Mouse (Mus musculus) intestine, embryonic 16.5 days (tissue): ENCODE measurements at regions not wholly inside any gene's neighbourhood (a gene's known extent, or its start where the extent isn't known, plus 50 kb on each side); places are given as distances from the start of the nearest gene placed in this dataset.

Source experiments
- ATAC-seq: fragments of 200-750 bp; cut with Nextera tagmentation; 2 replicates; pipeline ENCODE4 v1.8.0; 2017; ENCODE audit warnings: moderate TSS enrichment, moderate library complexity
- H3K27ac ChIP-seq: fragments of 300-500 bp; sonication (generic); 2 replicates; pipeline ENCODE4 v1.5.1; 2014; ENCODE audit warnings: mild to moderate bottlenecking, low read length
- H3K27me3 ChIP-seq: fragments of 300-500 bp; sonication (generic); replicated peaks from 2 replicates; pipeline ENCODE4 v1.6.1; 2014; ENCODE audit warnings: low read length, control low read depth, mixed read lengths; ENCODE audit not compliant: control insufficient read depth, insufficient read depth
- H3K36me3 ChIP-seq: fragments of 300-500 bp; sonication (generic); 2 replicates; pipeline ENCODE4 v1.6.1; 2014; ENCODE audit warnings: low read length, control low read depth; ENCODE audit not compliant: control insufficient read depth, insufficient read depth
- H3K4me1 ChIP-seq: fragments of 300-500 bp; sonication (generic); 2 replicates; pipeline ENCODE4 v1.6.1; 2014; ENCODE audit warnings: low read length, control low read depth, mixed read lengths; ENCODE audit not compliant: control insufficient read depth, insufficient read depth
- H3K4me2 ChIP-seq: fragments of 300-500 bp; sonication (generic); 2 replicates; pipeline ENCODE4 v1.6.1; 2014; ENCODE audit warnings: low read depth, low read length, control low read depth
- H3K4me3 ChIP-seq: fragments of 300-500 bp; sonication (generic); 2 replicates; pipeline ENCODE4 v1.5.1; 2014; ENCODE audit warnings: mild to moderate bottlenecking, low read length
- H3K9ac ChIP-seq: fragments of 300-500 bp; sonication (generic); 2 replicates; pipeline ENCODE4 v1.6.1; 2014; ENCODE audit warnings: low read depth, low read length
- H3K9me3 ChIP-seq: fragments of 300-500 bp; sonication (generic); 2 replicates; pipeline ENCODE4 v1.6.1; 2016; ENCODE audit warnings: low read length, control low read depth; ENCODE audit not compliant: control insufficient read depth
- WGBS: fragments of 180-500 bp; shearing (Covaris S2); extraction: QIAGEN DNeasy Blood & Tissue Kit; methylation state at CpG from one replicate; pipeline ENCODE4 v1.1.7; 2014; 5-methylcytosine and 5-hydroxymethylcytosine counted together

DNA sequence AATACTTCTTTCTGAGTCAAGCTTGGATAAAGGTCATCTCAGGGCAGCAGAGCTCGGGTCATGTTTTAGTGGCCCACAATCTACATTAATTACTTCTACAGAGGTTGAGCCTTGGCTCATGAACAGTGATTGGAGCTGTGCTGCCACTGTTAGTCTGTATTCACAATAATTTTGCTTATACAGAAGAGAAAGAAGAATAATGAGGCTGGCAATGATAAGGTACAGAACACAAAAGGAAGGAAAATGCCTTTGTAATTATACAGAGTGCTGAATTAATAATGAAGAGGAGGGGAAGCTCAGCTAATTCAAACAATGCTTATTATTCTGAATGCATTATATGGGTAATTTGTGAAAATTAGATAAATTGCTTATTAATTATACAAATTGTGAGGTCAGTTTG, 573.9 kb upstream of the Cblb start:
- H3K36me3 ChIP-seq, result no peaks in the 10 kb centered on the region
- H3K4me3 ChIP-seq, result no peak overlapping the region
- no peak overlapping the region for H3K27ac ChIP-seq
- ATAC-seq, result no peak
- no peak overlapping the region for H3K9ac ChIP-seq
- WGBS, result 35% methylated on average over 1 of the region's 1 CpGs
- H3K27me3 ChIP-seq, result no peaks in the 10 kb centered on the region
- no peak overlapping the region for H3K4me2 ChIP-seq
- H3K9me3 ChIP-seq, result no peaks in the 10 kb centered on the region
- H3K4me1 ChIP-seq, result no peaks in the 10 kb centered on the region

DNA sequence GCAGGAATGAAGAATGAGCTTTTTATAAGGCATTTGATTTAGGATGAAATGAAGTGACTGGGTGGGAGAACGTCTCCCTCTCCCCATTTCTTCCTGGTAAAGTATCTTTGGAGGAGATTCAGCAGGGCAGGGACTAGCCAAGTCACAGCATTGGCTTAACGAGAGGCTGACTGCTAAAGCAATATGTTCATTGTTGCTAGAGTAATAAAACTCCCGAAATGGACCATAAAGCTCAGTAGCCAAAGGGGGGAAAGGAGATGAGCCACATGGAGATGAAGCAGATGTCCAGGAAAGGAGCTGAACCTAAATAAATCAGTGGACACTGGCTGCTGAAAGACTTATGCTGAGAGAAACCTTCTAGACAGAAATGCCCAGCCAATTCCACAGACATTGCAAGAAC, 555.3 kb upstream of the Cblb start:
- ATAC-seq, result no peak

DNA sequence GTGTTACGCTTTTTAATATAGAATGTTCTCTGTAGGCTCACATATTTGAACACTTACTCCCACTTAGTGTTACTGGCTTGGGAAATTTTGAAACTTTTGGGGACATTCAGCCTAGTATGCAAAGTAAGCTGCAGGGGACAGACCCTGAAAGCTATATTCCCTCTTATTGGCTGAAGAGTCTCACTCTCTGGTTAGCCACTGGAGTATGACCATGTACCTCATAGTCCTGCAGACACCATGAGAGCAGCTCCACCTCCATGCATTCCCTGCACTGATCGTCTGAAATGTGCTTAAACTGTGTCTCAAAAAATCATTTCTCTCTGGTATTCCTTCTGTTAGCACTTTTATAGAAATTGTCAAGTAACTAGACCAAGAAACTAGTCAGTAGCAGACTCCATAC, 534.9 kb upstream of the Cblb start:
- no peak for ATAC-seq

More for the DNA sequence above, 555.3 kb upstream of the Cblb start:
- Histone ChIP-seq H3K36me3 (no peaks in the 10 kb centered on the region), H3K4me2 (no peak overlapping the region), H3K4me3 (no peak overlapping the region), H3K27ac (no peak overlapping the region), H3K27me3 (no peaks in the 10 kb centered on the region), H3K9me3 (no peaks in the 10 kb centered on the region), H3K4me1 (no peaks in the 10 kb centered on the region), H3K9ac (no peak overlapping the region)
- 40% methylated on average over 3 of the region's 3 CpGs for WGBS

DNA sequence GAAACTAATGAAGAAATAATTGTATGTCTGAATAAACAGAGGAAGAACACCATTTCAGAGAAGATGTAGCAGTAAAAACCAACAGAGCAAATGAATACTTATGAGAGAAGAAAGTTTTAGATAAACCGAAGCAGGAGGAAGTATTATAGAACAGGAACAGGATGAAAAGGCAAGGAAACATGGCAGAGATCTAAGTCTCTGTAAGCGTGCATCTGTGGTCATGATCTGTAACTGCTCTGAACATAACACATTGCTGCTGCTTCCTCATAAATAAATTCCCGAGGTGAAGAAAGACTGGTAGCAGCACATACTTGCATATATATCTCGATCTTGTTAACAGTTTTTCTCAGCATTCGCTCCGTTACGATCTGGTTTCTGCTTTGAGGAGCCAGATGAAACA, 533.2 kb upstream of the Cblb start:
- Histone ChIP-seq H3K4me2 (no peak overlapping the region), H3K4me1 (no peaks in the 10 kb centered on the region), H3K27me3 (no peaks in the 10 kb centered on the region), H3K36me3 (no peaks in the 10 kb centered on the region), H3K4me3 (no peak overlapping the region), H3K9me3 (no peaks in the 10 kb centered on the region), H3K27ac (no peak overlapping the region), H3K9ac (no peak overlapping the region)
- 80% methylated on average over 7 of the region's 7 CpGs for WGBS
- ATAC-seq, result no peak

More for the DNA sequence above, 534.9 kb upstream of the Cblb start:
- H3K27me3 ChIP-seq, result no peaks in the 10 kb centered on the region
- H3K36me3 ChIP-seq, result no peaks in the 10 kb centered on the region
- no peaks in the 10 kb centered on the region for H3K9me3 ChIP-seq
- no peak overlapping the region for H3K9ac ChIP-seq
- no peak overlapping the region for H3K27ac ChIP-seq
- H3K4me1 ChIP-seq, result no peaks in the 10 kb centered on the region
- no peak overlapping the region for H3K4me3 ChIP-seq
- no peak overlapping the region for H3K4me2 ChIP-seq
- WGBS, result 79% methylated on average over 2 of the region's 2 CpGs

DNA sequence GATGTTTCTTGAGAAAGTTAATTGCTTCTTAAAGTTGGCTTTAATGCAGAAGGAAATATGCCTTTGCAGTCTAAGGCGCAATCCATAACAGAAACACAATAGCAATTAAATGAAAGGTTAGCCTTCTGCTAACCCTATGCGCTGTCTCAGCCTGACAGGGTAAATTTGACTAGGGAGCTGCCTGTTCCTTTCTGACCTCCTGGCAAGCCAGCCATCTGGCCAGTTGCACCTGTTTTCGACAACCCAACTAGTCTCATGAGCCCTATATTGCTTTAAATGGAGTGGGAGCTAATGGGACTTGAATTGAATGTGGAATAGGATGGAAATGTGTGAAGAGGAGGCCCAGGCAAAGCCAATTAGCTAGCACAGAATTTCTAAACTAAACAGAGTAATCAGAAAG, 513.9 kb upstream of the Cblb start:
- ATAC-seq, result no peak
- no peaks in the 10 kb centered on the region for H3K27me3 ChIP-seq
- no peak overlapping the region for H3K4me3 ChIP-seq
- no peak overlapping the region for H3K4me2 ChIP-seq
- H3K9ac ChIP-seq, result no peak overlapping the region
- H3K27ac ChIP-seq, result no peak overlapping the region
- H3K36me3 ChIP-seq, result no peaks in the 10 kb centered on the region
- no peaks in the 10 kb centered on the region for H3K4me1 ChIP-seq
- no peaks in the 10 kb centered on the region for H3K9me3 ChIP-seq
- WGBS, result 77% methylated on average over 3 of the region's 3 CpGs

DNA sequence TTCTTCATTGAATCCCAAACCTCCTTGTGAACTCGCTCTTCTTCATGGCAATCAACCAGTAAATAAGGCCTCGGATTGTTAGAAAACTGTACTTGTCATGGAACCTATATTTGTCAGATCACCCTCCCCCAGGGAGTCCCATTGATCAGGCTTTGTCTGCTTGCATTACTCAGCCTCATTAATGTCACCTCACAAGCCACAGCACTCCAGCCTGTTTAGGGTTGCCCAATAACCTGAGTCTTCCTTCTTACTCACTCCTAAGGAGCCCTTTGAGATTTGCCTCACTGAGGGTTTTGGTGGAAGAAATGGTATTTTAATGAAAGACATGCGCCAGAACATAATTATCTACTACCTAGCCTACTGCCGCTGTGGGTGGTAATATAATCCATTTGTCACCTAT, 510.3 kb upstream of the Cblb start:
- H3K36me3 ChIP-seq, result no peaks in the 10 kb centered on the region
- H3K27me3 ChIP-seq, result no peaks in the 10 kb centered on the region
- no peaks in the 10 kb centered on the region for H3K4me1 ChIP-seq
- H3K4me2 ChIP-seq, result no peak overlapping the region
- 73% methylated on average over 4 of the region's 4 CpGs for WGBS
- H3K4me3 ChIP-seq, result no peak overlapping the region
- no peak overlapping the region for H3K27ac ChIP-seq
- ATAC-seq, result no peak
- H3K9ac ChIP-seq, result no peak overlapping the region
- H3K9me3 ChIP-seq, result no peaks in the 10 kb centered on the region

DNA sequence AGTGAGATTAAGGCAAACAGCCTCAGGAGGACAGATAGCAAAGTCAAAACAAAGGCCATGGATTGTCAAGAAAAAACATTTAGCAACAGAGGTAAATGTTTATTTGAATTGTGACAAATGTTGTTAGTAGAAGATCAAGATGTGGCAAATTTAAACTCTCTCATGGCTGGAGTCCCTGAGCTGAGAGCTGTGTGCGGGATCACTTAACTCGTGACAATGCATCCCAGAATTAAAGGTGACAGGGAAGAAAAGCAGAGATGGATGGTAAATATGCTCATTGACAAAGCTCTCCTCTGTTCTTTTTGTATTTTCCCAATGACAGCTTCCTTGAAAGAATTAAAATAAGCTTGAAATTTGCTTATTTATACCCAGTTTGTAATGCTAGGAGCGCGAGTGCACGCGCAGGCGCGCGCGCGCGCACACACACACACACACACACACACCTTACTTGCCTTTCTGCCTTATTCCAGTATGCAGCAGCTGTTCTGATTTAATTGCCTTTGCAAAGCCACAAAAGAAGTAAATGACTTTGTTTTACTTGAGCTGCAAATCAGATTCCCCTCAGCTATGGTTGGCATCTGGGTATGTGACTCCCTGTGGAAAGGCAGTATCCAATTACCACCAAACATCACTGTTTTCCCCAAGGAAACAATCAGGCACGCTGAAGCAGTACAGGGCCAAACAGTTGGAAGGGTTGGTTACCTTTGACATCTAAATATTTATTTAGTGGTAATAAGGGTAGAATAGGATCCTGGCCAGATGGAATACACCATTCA, 509.5 kb upstream of the Cblb start:
- no peaks in the 10 kb centered on the region for H3K9me3 ChIP-seq
- no peak overlapping the region for H3K4me2 ChIP-seq
- no peaks in the 10 kb centered on the region for H3K36me3 ChIP-seq
- H3K4me1 ChIP-seq, result no peaks in the 10 kb centered on the region
- no peak overlapping the region for H3K4me3 ChIP-seq
- WGBS, result 69% methylated on average over 13 of the region's 13 CpGs
- no peaks in the 10 kb centered on the region for H3K27me3 ChIP-seq
- no peak for ATAC-seq
- H3K27ac ChIP-seq, result no peak overlapping the region
- H3K9ac ChIP-seq, result no peak overlapping the region

DNA sequence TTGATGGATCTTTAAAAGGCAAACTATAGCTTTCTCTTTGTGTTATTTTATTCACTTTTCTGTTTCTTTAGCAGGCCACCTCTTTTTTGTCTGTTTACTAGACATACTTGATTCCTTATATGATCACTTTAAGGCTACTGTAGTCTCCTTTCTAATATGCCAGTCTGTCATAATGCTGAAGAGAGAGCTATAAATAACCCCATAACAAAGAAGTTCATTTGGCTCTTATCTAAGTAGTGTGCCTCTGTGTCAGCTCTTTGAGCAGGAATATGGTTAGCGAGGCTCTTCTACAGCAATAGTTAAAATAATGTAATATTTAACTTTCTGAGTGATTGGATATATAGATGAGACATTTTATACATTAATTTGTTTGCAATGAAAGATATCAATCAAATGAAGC, 507.0 kb upstream of the Cblb start:
- Histone ChIP-seq H3K27ac (no peak overlapping the region), H3K4me1 (no peaks in the 10 kb centered on the region), H3K36me3 (no peaks in the 10 kb centered on the region), H3K4me3 (no peak overlapping the region), H3K9ac (no peak overlapping the region), H3K4me2 (no peak overlapping the region), H3K27me3 (no peaks in the 10 kb centered on the region), H3K9me3 (no peaks in the 10 kb centered on the region)
- no peak for ATAC-seq
- 77% methylated on average over 1 of the region's 1 CpGs for WGBS

DNA sequence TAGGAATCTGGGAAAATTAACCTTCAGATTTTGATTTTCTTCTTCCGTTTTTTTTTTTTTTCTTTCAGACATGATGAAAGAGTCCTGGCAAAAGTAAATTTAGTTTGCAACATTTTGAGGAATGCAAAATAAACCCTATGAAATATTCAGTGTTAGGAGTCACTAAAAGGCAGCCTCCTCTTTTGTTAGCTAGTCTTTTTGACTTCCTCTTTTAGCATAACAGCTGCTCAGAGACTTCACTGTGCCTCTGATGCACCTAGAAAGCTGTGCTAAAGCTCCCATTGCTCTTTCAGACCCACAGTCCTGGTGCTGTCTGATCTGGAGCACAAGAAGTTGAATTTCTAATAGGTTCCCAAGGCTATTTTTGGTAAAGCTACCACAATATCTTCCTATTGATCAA, 498.5 kb upstream of the Cblb start:
- Histone ChIP-seq H3K36me3 (no peaks in the 10 kb centered on the region), H3K9me3 (no peaks in the 10 kb centered on the region), H3K4me1 (no peaks in the 10 kb centered on the region), H3K9ac (no peak overlapping the region), H3K4me3 (no peak overlapping the region), H3K27me3 (no peaks in the 10 kb centered on the region), H3K27ac (no peak overlapping the region), H3K4me2 (no peak overlapping the region)
- ATAC-seq, result no peak
- 83% methylated on average over 1 of the region's 1 CpGs for WGBS

DNA sequence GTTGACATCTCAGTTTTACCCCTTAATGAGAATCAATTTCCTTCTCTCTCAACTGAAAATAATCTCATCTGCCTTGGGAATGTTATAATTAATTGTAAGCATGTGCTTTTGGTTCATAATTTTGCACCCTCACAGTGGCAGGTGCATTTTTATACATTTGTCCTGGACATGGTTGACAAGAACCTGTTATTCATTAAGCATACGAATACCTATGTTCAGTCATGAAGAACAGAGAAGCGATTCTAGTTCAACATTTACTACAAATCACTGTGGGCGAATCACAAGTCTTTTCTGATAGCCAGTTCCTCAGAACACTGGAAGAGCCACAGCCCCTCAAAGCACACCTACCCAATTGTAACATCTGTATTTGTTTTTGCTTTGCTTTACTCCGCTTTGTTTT, 487.3 kb upstream of the Cblb start:
- H3K4me2 ChIP-seq, result no peak overlapping the region
- H3K27me3 ChIP-seq, result no peaks in the 10 kb centered on the region
- H3K4me1 ChIP-seq, result no peaks in the 10 kb centered on the region
- no peaks in the 10 kb centered on the region for H3K9me3 ChIP-seq
- no peak overlapping the region for H3K27ac ChIP-seq
- H3K9ac ChIP-seq, result no peak overlapping the region
- ATAC-seq, result no peak
- no peaks in the 10 kb centered on the region for H3K36me3 ChIP-seq
- H3K4me3 ChIP-seq, result no peak overlapping the region
- 83% methylated on average over 4 of the region's 4 CpGs for WGBS
